Mouse (Mus musculus) left cerebral cortex, adult 6 months (tissue): Measurements from ENCODE around the gene Olfr1199. TPM values are rescaled to one million over a fixed set of nuclear protein-coding genes. Genes with fewer than 3 reads are reported as not detected.

Source experiments
- long read RNA-seq, 2 experiments: library from polyadenylated mRNA; unstranded; transcript quantifications; one replicate each; pipeline ENCODE4 v2.0.0; 2019 to 2020
- polyA plus RNA-seq: library from polyadenylated mRNA; unstranded; fragments of <200 nt; fragmentation: Nextera tagmentation; gene quantifications from 2 replicates; pipeline ENCODE4 v1.2.3, GENCODE M21; 2021

Gene Olfr1199
- not detected in 2 replicates for polyA plus RNA-seq
- long read RNA-seq, experiment 1: 0 reads
- long read RNA-seq, experiment 2: 0 reads

GRCm38 (mm10) chr2:88760369-88760768 lies at the start of gene Olfr1199:
Gene Olfr1199, minus strand, starts transcription at chr2:88760469.

DNA sequence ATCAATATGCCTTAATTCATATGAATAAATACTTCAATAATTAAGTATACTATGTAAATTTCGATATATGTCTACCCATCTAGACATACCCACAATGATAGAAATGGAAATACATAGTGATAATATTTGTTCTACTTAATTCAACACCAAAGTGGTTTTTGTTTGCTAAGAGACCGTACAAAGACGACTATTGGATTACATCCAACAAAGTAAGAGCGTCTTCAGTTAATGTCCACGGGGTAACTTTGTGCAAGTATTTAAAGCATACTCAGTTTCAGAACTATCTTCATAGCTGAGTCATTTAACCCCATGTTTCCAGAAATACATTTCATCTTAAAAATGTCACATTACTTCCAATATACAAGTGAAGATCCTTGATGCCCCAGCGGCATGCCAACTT lies 32.5 kb upstream of the Olfr1199 start, which contains the start of gene Olfr1201:
Gene Olfr1201, plus strand, starts transcription at position 301 of the 400 bp plus-strand sequence.

GRCm38 (mm10) chr2:88770388-88770787 lies 10.1 kb upstream of the Olfr1199 start, which contains the start of gene Olfr1200:
Gene Olfr1200, minus strand, starts transcription at chr2:88770488.

DNA sequence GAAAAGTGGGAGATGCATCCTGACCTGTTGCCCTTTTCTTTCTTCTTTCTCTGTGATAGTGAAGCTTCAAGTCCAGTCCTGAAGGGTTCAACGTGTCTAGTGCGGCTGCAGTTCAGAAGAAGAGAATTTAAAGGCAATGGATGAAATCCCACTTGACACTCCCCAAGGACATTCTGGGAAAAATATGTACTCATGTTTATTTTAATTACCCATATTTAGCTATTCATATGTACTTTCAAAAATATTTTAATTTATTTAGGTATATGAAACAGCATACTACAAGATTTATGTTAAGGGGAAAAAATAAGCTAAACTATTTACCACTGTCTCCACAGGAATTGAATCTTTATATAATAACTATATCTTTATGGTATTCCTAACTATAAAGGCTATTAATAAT lies 9.0 kb downstream of the Olfr1199 start, which contains the start of gene Olfr1198:
Gene Olfr1198, minus strand, starts transcription at position 101 of the 400 bp plus-strand sequence.

GRCm38 (mm10) chr2:88732266-88732665 lies 28.0 kb downstream of the Olfr1199 start, which contains the start of gene Olfr1197:
Gene Olfr1197, minus strand, starts transcription at chr2:88732366.

GRCm38 (mm10) chr2:88704497-88704896 lies 55.8 kb downstream of the Olfr1199 start, which contains the start of gene Olfr1196:
Gene Olfr1196, minus strand, starts transcription at chr2:88704597.

Other genes starting within 250 kb of the Olfr1199 start
- gene Olfr1186, start 241.9 kb downstream of the Olfr1199 start, polyA plus RNA-seq: not detected in 2 replicates
- gene Olfr1188, start 203.5 kb downstream of the Olfr1199 start, polyA plus RNA-seq: not detected in 2 replicates
- gene Olfr1189, start 174.0 kb downstream of the Olfr1199 start, polyA plus RNA-seq: not detected in 2 replicates
- not detected in 2 replicates for gene Olfr1191-ps1, start 119.9 kb downstream of the Olfr1199 start, polyA plus RNA-seq
- gene Olfr1192-ps1, start 112.0 kb downstream of the Olfr1199 start, polyA plus RNA-seq: not detected in 2 replicates
- not detected in 2 replicates for gene Olfr1193, start 84.8 kb downstream of the Olfr1199 start, polyA plus RNA-seq
- gene Olfr1195, start 71.3 kb downstream of the Olfr1199 start, polyA plus RNA-seq: not detected in 2 replicates
- not detected in 2 replicates for gene Olfr1196, start 55.9 kb downstream of the Olfr1199 start, polyA plus RNA-seq
- gene Olfr1197, start 28.1 kb downstream of the Olfr1199 start, polyA plus RNA-seq: not detected in 2 replicates
- not detected in 2 replicates for gene Olfr1198, start 9.1 kb downstream of the Olfr1199 start, polyA plus RNA-seq
- 0.04 TPM in 1 of 2 replicates, not detected in the other for gene Olfr1200, start 10.0 kb upstream of the Olfr1199 start, polyA plus RNA-seq
- not detected in 2 replicates for gene Olfr1201, start 32.6 kb upstream of the Olfr1199 start, polyA plus RNA-seq
- not detected in 2 replicates for gene Olfr1202, start 54.0 kb upstream of the Olfr1199 start, polyA plus RNA-seq
- not detected in 2 replicates for gene Olfr1205, start 69.3 kb upstream of the Olfr1199 start, polyA plus RNA-seq
- not detected in 2 replicates for gene Olfr1204, start 88.8 kb upstream of the Olfr1199 start, polyA plus RNA-seq
- not detected in 2 replicates for gene Olfr1206, start 102.8 kb upstream of the Olfr1199 start, polyA plus RNA-seq
- not detected in 2 replicates for gene Olfr1208, start 141.8 kb upstream of the Olfr1199 start, polyA plus RNA-seq
- gene Olfr1209, start 154.7 kb upstream of the Olfr1199 start, polyA plus RNA-seq: not detected in 2 replicates
- not detected in 2 replicates for gene Olfr1211, start 177.6 kb upstream of the Olfr1199 start, polyA plus RNA-seq
- not detected in 2 replicates for gene Olfr1212, start 193.5 kb upstream of the Olfr1199 start, polyA plus RNA-seq
- not detected in 2 replicates for gene Gm13762, start 219.8 kb upstream of the Olfr1199 start, polyA plus RNA-seq
- not detected in 2 replicates for gene Olfr1214, start 232.2 kb upstream of the Olfr1199 start, polyA plus RNA-seq
- gene Olfr1215, start 246.5 kb upstream of the Olfr1199 start, polyA plus RNA-seq: not detected in 2 replicates